In genomic region chr1:25542891-25543290, GRCm38 (mm10) we compare ENCODE assay signal across 19 mouse cellular contexts.
"Had no signal": no experiment of that assay in that cellular context is flagged by ENCODE, and none has a peak within 500 bp of the region (broad histone marks: within the 10 kb centered on the region; RNA-seq: fewer than 3 reads in every experiment).

No protein-coding gene starts in this region.

- H3K36me3 ChIP-seq: intestine, embryonic 15.5 days; limb, embryonic 12.5 days; liver, embryonic 15.5 days; midbrain, embryonic 12.5 days; neural tube, embryonic 12.5 days had no signal

- H3K27me3 ChIP-seq: intestine, embryonic 15.5 days; limb, embryonic 12.5 days; liver, embryonic 15.5 days; megakaryocyte, embryonic 14.5 days; midbrain, embryonic 12.5 days; neural tube, embryonic 12.5 days had no signal

- H3K4me3 ChIP-seq: intestine, embryonic 15.5 days; left cerebral cortex, adult 2 months; limb, embryonic 12.5 days; liver, embryonic 15.5 days; megakaryocyte, embryonic 14.5 days; midbrain, embryonic 12.5 days; neural tube, embryonic 12.5 days had no signal

- DNase-seq: kidney, adult 18-20 months; kidney, postnatal 10 days; kidney, postnatal 4 days; lung, adult 2 months; lung, postnatal 14 days; retina, postnatal 1 day; right cerebral cortex, postnatal 25 days; thymus, adult 2 months; thymus, postnatal 25 days had no signal

- ATAC-seq: intestine, embryonic 15.5 days had no signal

- H3K4me2 ChIP-seq: intestine, embryonic 15.5 days; limb, embryonic 12.5 days; liver, embryonic 11.5 days; liver, embryonic 15.5 days; midbrain, embryonic 12.5 days; neural tube, embryonic 12.5 days had no signal

- H3K27ac ChIP-seq: intestine, embryonic 15.5 days; left cerebral cortex, adult 2 months; limb, embryonic 12.5 days; liver, embryonic 15.5 days; macrophage; midbrain, embryonic 12.5 days; neural tube, embryonic 12.5 days; stomach, postnatal 0 days had no signal

- H3K9me3 ChIP-seq: intestine, embryonic 15.5 days; limb, embryonic 12.5 days; liver, embryonic 15.5 days; megakaryocyte, embryonic 14.5 days; midbrain, embryonic 12.5 days; neural tube, embryonic 12.5 days had no signal

- H3K4me1 ChIP-seq: intestine, embryonic 15.5 days; limb, embryonic 12.5 days; liver, embryonic 15.5 days; megakaryocyte, embryonic 14.5 days; midbrain, embryonic 12.5 days; neural tube, embryonic 12.5 days had no signal

- H3K9ac ChIP-seq: intestine, embryonic 15.5 days; limb, embryonic 12.5 days; liver, embryonic 15.5 days; midbrain, embryonic 12.5 days; neural tube, embryonic 12.5 days had no signal
